Mouse (Mus musculus) C2C12 (cell line): ENCODE measurements around the gene Bcan. TPM values are rescaled to one million over a fixed set of nuclear protein-coding genes. Genes with fewer than 3 reads are reported as not detected.

ENCODE experiments used
- H3K27me3 ChIP-seq: one replicate; pipeline ENCODE4 v1.6.1; 2011; ENCODE audit not compliant: control insufficient read depth, insufficient read depth, insufficient read length
- H3K36me3 ChIP-seq: one replicate; pipeline ENCODE4 v1.6.1; 2011; ENCODE audit not compliant: control insufficient read depth, insufficient read depth
- H3K4me3 ChIP-seq: one replicate; pipeline ENCODE4 v1.5.1; 2011; ENCODE audit warnings: mild to moderate bottlenecking, control low read depth; ENCODE audit not compliant: poor library complexity, insufficient read depth, severe bottlenecking
- H3K79me2 ChIP-seq: one replicate; pipeline ENCODE4 v1.6.1; 2011; ENCODE audit not compliant: control insufficient read depth, insufficient read depth
- H3K79me3 ChIP-seq: one replicate; pipeline ENCODE4 v1.6.1; 2011; ENCODE audit warnings: low read depth, control low read depth
- H3ac ChIP-seq: one replicate; pipeline ENCODE3; 2011; ENCODE audit warnings: low read depth; ENCODE audit not compliant: control insufficient read depth, insufficient read length
- CEBPB ChIP-seq: IDR thresholded peaks from one replicate; pipeline ENCODE4 v1.6.1; 2011; ENCODE audit warnings: low read depth, mild to moderate bottlenecking, control low read depth, moderate library complexity
- CTCF ChIP-seq: IDR thresholded peaks from one replicate; pipeline ENCODE4 v1.5.1; 2011; ENCODE audit not compliant: control insufficient read depth, insufficient read depth, insufficient read length
- FOSL1 ChIP-seq: IDR thresholded peaks from one replicate; pipeline ENCODE4 v1.8.0; 2011; ENCODE audit warnings: mild to moderate bottlenecking, low read length; ENCODE audit not compliant: poor library complexity, insufficient read depth, severe bottlenecking
- MAX ChIP-seq: IDR thresholded peaks from one replicate; pipeline ENCODE4 v1.6.1; 2011; ENCODE audit warnings: mild to moderate bottlenecking, control low read depth
- MYOD1 ChIP-seq: IDR thresholded peaks from one replicate; pipeline ENCODE4 v1.6.1; 2011; ENCODE audit warnings: low read depth; ENCODE audit not compliant: control insufficient read depth, insufficient read length
- MYOG ChIP-seq: IDR thresholded peaks from one replicate; pipeline ENCODE4 v1.6.1; 2011; ENCODE audit not compliant: control insufficient read depth, insufficient read length; ENCODE audit errors: extremely low read depth
- USF1 ChIP-seq: IDR thresholded peaks from one replicate; pipeline ENCODE4 v1.6.1; 2011; ENCODE audit warnings: low read depth, mild to moderate bottlenecking, control low read depth, moderate library complexity
- polyA plus RNA-seq: library from polyadenylated mRNA; unstranded; fragments of >200 nt; fragmentation: generic; extraction: Trizol; gene quantifications from one replicate; pipeline ENCODE4 v1.2.1, GENCODE M21; 2012; ENCODE audit warnings: missing spikeins

The Bcan gene
- polyA plus RNA-seq, 1 experiment: 0.15 TPM

- Histone ChIP-seq H3K79me3 (no peaks in the 10 kb centered on the region), H3K36me3 (no peaks in the 10 kb centered on the region), H3K79me2 (no peaks in the 10 kb centered on the region), H3K4me3 (no peak overlapping the region), H3ac (no peak overlapping the region), H3K27me3 (peaks cover 46% of the 10 kb centered on the region)
- no peak for TF ChIP-seq USF1
- no peak for TF ChIP-seq CEBPB
- no peak for TF ChIP-seq CTCF
- TF ChIP-seq FOSL1: no peak
- TF ChIP-seq MYOD1: no peak
- TF ChIP-seq MYOG: no peak
- no peak for TF ChIP-seq MAX
These were observed 22.5 kb upstream of the Bcan start for GRCm38 (mm10) chr3:88022322-88023191.

- H3K27me3 ChIP-seq: peaks cover 17% of the 10 kb centered on the region
- H3ac ChIP-seq: no peak overlapping the region
- no peak for TF ChIP-seq CEBPB
- no peak for TF ChIP-seq MAX
- no peak for TF ChIP-seq USF1
- no peak for TF ChIP-seq MYOD1
- no peak for TF ChIP-seq MYOG
- no peak for TF ChIP-seq FOSL1
- TF ChIP-seq CTCF: no peak
- no peaks in the 10 kb centered on the region for H3K79me3 ChIP-seq
- no peaks in the 10 kb centered on the region for H3K79me2 ChIP-seq
- no peak overlapping the region for H3K4me3 ChIP-seq
- H3K36me3 ChIP-seq: no peaks in the 10 kb centered on the region
These were observed 10.7 kb upstream of the Bcan start for GRCm38 (mm10) chr3:88010634-88011265.

GRCm38 (mm10) chr3:88005822-88006786 lies 6.1 kb upstream of the Bcan start:
- Histone ChIP-seq H3K79me2 (no peaks in the 10 kb centered on the region), H3K4me3 (no peak overlapping the region), H3K36me3 (no peaks in the 10 kb centered on the region), H3K27me3 (peaks cover 42% of the 10 kb centered on the region), H3K79me3 (no peaks in the 10 kb centered on the region), H3ac (no peak overlapping the region)
- TF ChIP-seq MYOG: no peak
- no peak for TF ChIP-seq USF1
- TF ChIP-seq CTCF: no peak
- TF ChIP-seq FOSL1: no peak
- no peak for TF ChIP-seq CEBPB
- TF ChIP-seq MAX: no peak
- TF ChIP-seq MYOD1: no peak

- no peak for TF ChIP-seq MAX
- TF ChIP-seq FOSL1: no peak
- no peak for TF ChIP-seq MYOD1
- no peak for TF ChIP-seq CTCF
- no peak for TF ChIP-seq USF1
- no peak for TF ChIP-seq MYOG
- TF ChIP-seq CEBPB: no peak
- H3K36me3 ChIP-seq: no peaks in the 10 kb centered on the region
- H3K79me2 ChIP-seq: no peaks in the 10 kb centered on the region
- H3K27me3 ChIP-seq: peaks cover 65% of the 10 kb centered on the region
- no peak overlapping the region for H3ac ChIP-seq
- no peaks in the 10 kb centered on the region for H3K79me3 ChIP-seq
- H3K4me3 ChIP-seq: no peak overlapping the region
These were observed 2.4 kb upstream of the Bcan start for GRCm38 (mm10) chr3:88002291-88002976.
